Mouse (Mus musculus) regulatory T cell (primary cell): Measurements from ENCODE around the gene Apc2.
"Not testable (repeated sequence)": the region's sequence is repeated elsewhere in the genome, so short reads cannot be mapped to it uniquely, and the experiment has no call there.

Source experiments
- in situ Hi-C: fragments of 300-600 bp; cut with MboI, MseI; formaldehyde crosslinking; loops from one replicate; pipeline ENCODE4 v1.15.1; 2025; ENCODE audit warnings: high pct_unique_total_duplicates

The Apc2 gene

DNA sequence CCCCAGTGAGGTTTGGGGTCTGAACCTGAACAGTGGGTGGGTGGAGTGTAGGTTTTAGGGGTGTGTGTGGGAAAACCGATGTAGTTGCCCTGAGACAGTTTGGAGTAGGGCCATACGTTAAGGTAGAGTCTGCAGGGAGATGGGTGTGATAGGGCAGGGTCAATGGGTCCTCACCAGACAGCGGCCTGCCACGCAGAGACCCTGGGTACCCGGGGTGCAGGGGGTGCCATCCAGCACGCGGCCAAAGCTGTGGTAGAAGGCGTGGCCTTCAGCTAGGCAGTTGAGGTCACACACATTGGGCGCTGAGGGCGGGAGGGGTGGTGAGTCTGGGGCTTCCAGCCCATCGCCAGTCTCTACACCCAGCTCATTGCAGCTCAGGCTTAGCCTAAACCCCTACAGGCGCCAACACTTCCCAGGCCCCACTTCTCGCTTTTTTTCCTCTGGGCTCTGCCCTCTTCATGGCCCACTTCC, 47.7 kb downstream of the Apc2 start:
- in situ Hi-C loops: no loop called here

DNA sequence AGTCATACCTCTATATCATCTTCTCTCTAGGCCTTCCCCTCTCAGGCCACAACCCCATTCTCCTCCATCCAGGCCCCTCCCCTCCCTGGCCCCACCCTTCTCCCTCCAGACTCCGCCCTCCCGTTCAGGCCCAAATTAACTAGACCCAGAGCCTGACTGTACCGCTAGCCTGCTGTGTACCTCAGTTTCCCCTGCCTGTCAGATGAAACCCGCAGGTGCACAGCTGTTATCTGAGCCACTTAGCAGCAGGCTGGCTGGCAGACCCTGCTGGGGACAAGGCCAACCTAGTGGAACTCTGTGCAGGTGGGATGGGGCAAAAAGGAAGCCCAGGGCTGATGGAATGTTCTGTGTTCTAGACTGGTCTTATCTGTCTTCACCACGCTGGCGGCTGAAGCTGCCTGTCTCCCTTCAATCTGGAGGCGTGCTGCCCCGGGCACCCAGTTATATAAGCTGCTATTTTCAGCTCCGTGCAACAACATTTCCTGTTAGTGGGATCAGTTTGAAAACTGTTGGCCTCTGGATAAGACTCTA, 48.4 kb downstream of the Apc2 start:
- in situ Hi-C loops: no loop called here

DNA sequence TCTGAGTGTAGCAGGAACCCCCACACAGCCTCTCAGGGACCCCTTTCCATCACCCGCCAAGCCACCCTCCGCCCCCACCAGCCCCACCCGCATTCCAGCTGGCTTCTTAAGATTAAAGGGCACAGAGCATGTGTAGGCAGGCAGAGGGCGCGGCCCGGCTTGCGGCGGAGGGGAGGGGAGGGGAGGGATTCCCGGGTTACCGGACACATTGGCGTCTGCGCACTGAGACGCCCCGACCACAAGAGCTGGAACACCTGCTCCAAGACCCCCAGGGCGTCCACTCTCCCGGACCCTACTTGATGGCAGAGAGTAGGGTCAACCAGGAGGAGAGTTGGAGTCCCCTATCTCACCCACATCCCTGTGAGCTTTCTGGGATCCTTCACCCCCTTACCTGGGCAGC, 49.3 kb downstream of the Apc2 start:
- in situ Hi-C loops: no loop called here

DNA sequence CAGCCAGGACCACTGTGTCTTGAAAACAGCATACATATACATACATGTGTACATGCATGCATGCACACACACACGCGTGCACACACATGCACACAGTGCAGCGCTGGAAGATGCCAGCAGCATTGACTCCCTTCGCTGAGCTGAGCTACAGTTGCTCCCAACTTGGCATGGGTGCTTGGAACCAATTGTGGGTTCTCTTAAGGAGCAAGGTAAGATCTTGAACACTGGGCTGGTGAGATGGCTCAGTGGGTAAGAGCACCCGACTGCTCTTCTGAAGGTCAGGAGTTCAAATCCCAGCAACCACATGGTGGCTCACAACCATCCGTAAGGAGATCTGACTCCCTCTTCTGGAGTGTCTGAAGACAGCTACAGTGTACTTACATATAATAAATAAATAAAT, 50.2 kb downstream of the Apc2 start:
- in situ Hi-C loops: not testable (repeated sequence)

DNA sequence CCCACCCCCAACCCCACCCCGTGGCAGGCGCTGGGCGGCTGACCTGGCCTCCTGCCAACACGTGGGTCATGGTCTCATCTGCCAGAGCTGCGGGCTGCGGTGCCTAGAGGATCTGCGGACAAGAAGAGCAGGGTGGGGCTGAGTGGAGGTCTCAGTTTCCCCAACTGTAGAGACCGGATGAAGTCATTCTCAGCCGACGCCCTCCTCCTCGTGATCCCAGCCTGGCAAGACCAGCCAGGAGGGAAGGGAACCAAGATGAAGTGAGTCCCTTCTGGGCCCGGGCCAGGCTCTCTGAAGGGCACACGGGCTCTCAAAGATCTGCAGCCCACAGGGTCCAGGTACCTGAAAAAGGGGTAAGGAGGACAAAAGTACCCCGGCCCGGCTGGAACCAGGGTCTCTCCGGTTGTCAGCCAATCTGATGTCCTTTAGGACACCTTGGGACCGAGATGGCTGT, 51.8 kb downstream of the Apc2 start:
- in situ Hi-C loops: no loop called here

DNA sequence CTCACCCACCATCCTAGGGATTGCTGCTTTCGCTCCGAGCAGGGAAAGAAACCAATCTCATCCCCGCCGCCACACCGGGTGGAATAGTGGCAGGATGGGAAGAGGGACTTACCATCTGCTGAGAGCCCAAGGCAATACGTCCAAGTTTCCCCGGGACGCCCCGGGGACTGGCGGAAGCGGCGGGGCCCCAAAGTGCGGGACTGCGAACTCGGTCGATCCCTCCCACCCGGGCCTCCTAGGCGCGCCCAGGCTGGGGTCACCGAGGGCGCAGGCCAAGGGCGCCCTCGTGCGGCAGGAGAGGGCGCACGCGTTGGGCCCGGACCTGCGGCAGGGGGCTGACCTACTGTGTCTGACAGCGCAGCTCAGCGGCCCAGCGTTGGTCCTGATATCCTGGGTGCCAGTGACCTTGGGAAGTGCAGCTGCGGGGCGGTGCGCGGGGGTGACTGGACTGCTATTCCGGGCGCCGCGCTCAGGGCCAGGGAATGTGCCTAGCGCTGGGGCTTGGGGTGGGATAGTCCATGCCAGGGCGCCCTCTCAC, 52.5 kb downstream of the Apc2 start, which contains the start of gene Adamtsl5:
TSS of gene Adamtsl5 (minus strand) at position 169 of the 538 bp plus-strand sequence.
- in situ Hi-C loops: no loop called here

DNA sequence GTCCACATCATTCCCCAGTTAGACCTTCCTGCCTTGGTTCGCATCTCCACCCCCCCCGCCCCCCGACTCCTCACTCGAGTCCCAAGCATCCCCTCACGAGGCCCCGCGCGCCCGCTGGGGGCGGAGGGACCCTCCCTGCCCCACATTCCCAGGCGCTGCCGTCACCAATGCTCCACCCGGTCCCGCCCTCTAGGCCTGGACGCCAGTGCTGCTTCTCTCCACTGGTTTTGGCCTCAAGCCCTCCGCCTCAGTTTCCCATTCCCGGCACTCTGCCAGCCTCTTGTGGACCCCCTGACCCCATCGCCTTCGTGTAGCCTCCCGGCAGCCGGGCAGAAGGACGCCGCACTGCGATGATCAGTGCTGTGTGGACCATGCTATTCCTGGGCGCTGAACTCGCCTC, 53.2 kb downstream of the Apc2 start:
- in situ Hi-C loops: no loop called here

DNA sequence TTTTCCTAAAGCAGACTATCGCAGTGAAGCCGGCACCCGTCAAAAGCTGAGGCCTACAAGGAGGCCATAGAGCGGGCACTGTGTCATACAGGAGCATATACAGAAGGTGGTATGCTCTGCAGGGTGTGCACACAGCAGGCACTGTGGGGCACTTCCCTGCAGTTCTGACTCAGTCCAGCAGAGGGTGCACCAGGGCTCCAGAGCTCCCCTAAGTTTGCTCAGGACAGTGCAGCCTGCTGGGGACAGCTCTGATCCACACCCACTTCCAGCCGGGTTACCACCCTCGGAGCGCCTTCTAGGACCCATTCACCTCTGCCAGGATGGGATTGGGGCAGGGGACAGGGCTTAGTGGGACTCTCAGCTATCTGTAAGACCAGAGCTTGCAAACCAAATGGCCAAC, 54.5 kb downstream of the Apc2 start:
- in situ Hi-C loops: no loop called here

DNA sequence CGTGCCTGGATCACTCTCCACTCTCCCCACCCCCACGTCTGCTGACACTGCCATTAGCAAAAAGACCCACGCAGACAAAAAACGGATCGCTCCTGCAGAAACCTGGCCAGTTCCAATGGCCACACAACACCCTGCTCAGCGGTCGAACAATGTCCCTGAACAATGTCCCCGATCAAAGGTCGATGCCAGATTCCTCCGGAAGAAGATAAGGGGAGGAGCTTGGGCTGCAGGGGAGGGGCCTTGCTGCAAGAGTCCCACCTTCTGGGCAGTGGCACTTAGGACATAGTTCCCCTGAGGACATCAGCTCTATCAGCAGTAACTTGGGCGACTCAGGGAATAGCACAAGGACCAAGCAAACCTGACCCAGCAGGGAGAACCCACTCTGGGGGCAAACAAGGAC, 56.1 kb downstream of the Apc2 start:
- in situ Hi-C loops: no loop called here

DNA sequence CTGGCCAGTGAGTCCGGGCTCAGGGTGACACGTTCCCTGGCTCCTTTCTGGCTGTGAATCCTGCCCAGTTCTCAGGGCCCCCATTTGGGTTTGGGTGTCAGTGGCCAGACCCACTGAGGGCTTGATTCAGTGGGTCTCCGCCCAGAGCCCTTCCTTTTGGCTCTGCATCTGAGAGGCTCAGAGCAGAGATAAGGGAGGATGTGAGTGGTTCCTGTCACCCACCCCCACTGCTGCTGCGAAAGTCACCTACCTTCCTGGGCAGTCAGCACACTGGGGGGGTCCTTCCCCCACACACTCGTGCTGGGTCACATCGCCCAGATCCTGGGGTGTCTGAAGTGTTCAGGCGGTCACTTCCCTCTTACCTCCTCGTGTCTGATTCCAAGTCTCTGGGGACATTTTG, 57.0 kb downstream of the Apc2 start:
- in situ Hi-C loops: no loop called here

DNA sequence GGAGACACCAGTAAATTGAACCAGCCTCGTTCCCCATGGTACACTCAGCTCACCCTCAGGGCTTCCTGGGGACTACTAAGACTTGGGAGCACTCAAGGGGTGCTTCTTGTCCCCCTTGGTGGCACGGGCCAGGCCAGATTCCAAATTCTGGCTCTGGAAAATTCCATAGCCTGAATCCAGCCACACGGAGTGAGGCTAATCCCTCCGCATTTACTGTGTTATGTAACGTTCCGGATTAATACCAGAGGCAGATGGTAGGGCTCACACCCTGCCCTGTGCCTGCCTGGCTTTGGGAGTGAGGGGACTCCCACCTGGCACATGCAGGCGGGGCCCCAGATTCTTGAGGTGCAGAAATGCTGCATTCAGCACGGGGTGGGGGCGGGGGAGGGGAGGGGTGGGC, 59.7 kb downstream of the Apc2 start:
- in situ Hi-C loops: no loop called here

DNA sequence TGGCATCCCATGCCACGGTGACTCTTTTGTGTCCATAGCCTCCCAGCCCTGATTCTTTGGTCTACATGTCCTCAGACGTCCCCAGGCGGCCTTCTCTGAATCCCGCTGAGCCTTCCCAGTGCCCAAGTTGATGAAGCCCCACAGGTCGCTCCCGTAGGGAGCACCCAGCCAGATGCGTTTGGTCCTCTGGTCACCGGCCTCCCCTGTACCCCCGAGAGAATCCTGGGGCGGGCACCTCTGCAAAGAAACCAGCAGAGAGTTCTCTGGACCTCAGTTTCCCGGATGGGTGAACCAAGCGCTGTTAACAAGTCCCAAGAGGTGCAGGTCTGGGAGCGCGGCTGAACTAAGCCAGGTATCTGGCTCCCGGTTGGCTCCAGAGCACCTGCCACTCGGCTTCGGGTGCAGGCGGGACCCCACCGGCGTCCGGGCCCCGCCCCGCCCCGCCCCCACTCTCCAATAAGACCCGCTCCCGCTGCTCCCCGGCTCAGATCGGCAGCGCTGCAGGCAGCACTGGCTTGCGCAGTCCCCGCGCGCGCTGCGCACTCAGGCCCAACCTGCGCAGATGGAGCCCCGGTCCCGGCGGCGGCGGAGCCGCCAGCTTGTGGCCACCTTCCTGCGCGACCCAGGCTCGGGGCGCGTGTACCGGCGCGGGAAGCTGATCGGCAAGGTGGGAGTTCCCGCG, 60.4 kb downstream of the Apc2 start, which contains the start of gene Plk5:
TSS of gene Plk5 (plus strand) at position 459 of the 682 bp plus-strand sequence.
- in situ Hi-C loops: no loop called here

DNA sequence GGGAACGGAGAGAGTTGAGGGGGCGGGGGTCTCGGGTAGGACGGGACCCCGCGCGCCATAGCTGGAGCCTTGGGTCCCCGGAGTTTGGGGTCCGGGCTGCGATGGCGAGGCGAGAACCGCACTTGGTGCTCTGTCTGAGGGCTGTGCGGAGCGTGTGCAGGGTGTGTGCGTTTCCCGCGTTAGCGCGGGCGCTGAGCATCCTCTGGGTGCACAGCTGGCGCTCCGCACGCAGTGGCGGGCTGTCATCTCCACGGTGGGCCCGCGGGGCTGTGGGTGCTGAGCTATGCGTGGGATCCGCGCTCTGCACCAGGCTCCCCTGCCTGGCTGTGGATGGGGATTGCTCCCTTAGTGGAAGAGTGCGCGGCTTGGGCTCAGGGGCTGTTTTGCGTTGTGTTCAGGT, 61.0 kb downstream of the Apc2 start:
- in situ Hi-C loops: no loop called here

DNA sequence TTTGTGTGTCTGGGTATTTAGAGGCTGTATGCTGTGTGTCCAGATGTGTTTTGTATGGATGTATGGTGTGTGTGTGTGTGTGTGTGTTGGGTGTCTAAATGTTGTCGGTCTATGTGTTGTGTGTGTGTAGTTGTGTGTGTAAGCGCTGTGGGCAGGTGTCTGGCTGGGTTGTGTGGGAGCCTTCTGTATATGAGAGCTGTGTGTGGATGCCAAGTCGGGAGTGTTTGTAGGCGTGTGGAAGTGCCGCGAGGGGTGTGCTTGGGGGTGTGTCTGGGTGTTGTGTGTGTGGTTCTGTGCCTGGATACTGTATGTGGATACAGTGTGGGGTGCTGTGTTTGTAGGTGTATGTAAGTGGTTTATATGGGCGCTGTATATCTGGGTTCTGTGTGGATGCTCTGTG, 61.6 kb downstream of the Apc2 start:
- in situ Hi-C loops: no loop called here

DNA sequence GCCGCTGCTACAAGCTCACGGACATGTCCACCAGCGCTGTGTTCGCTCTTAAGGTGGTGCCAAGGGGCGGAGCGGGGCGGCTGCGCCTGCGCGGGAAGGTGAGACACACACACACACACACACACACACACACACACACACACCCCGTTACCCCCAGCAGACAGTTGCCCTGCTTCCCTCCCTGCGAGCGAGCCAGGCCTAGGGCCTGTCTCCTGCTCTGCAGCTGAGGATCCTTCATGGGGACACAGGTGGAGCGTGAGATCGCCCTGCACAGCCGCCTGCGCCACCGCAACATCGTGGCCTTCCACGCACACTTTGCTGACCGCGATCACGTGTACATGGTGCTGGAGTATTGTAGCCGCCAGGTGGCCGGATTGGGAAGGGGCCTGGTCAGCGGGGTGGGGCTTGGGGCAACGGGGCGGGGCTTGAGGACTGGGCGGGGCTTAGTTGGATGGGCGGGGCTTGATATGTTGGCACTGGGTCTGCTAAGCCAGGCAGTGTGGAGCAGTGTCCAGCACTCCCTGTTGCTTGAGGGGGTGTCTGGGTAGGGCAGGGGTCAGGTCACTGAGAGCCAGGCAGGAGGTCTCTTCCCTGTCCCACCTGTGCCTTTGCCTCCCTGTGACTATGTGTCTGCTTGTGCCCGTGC, 62.3 kb downstream of the Apc2 start:
- in situ Hi-C loops: no loop called here

DNA sequence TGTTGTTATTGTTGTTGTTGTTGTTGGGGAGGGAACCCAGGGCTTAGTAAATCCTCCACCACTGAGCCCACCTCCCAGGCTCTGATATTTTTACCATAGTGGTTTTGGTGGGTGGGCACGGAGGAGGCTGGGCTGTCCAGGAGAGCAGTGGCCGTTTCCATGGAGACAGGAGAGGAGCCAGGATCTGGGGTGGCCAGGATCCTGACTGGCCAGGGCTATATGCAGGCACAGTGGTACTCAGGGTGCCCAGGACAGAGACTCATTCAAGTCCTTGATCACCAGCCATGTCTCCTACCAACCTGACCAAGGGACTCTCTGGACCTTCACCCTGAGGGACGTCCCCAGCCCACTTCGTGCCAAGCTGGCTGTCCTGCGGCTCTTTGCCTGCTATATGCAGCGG, 68.0 kb downstream of the Apc2 start:
- in situ Hi-C loops: no loop called here

DNA sequence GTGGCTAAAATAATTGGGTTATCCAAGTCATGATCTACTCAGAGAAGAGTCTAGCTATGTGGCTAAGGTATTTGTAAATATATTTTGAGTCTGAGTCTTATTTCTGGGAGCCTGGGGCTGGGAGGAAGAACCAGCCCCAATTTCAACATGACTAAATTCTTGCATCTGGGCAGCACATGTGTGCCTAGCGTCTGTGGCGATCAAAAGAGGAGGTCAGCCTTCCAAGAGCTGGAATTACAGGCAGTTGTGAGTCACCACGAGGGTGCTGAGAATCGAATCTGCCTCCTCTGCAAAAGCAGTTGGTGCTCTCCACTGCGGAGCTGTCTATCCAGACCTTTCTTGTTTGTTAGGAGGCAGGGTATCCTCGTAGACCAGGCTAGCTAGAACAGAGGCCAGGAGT, 70.0 kb downstream of the Apc2 start:
- in situ Hi-C loops: no loop called here
